Mouse (Mus musculus) liver, postnatal 0 days (tissue): ENCODE measurements at regions not wholly inside any gene's neighbourhood (a gene's known extent, or its start where the extent isn't known, plus 50 kb on each side); places are given as distances from the start of the nearest gene placed in this dataset.

ENCODE experiments used
- CTCF ChIP-seq: sonication (generic); IDR thresholded peaks from 2 replicates; pipeline ENCODE4 v1.5.1; 2016; ENCODE audit warnings: antibody characterized with exemption, low read depth
- EP300 ChIP-seq: IDR thresholded peaks from 2 replicates; pipeline ENCODE4 v1.6.1; 2016; ENCODE audit warnings: antibody characterized with exemption, low read depth, mild to moderate bottlenecking

- TF ChIP-seq CTCF = no peak
- TF ChIP-seq EP300 = no peak
Observed at GRCm38 (mm10) chr13:116215101-116215500, 94.4 kb downstream of the Isl1 start.
